Mouse (Mus musculus) forebrain, embryonic 12.5 days (tissue): ENCODE results near the gene Slamf8. TPM values are rescaled to one million over a fixed set of nuclear protein-coding genes. Genes with fewer than 3 reads are reported as not detected.

Experiments
- ATAC-seq: fragments of 200-750 bp; cut with Nextera tagmentation; 2 replicates; pipeline ENCODE4 v1.8.0; 2017; ENCODE audit warnings: moderate TSS enrichment; ENCODE audit not compliant: low FRiP score
- H3K27ac ChIP-seq: fragments of 300-500 bp; sonication (generic); 2 replicates; pipeline ENCODE4 v1.5.1; 2016; ENCODE audit warnings: mild to moderate bottlenecking
- H3K27me3 ChIP-seq: fragments of 300-500 bp; sonication (generic); 2 replicates; pipeline ENCODE4 v1.6.1; 2016; ENCODE audit warnings: mild to moderate bottlenecking
- H3K36me3 ChIP-seq: fragments of 300-500 bp; sonication (generic); replicated peaks from 2 replicates; pipeline ENCODE4 v1.6.1; 2016; ENCODE audit warnings: mild to moderate bottlenecking
- H3K4me1 ChIP-seq: fragments of 300-500 bp; sonication (generic); 2 replicates; pipeline ENCODE4 v1.6.1; 2016
- H3K4me2 ChIP-seq: fragments of 300-500 bp; sonication (generic); 2 replicates; pipeline ENCODE4 v1.6.1; 2016; ENCODE audit warnings: mild to moderate bottlenecking, moderate library complexity
- H3K4me3 ChIP-seq: fragments of 300-500 bp; sonication (generic); replicated peaks from 2 replicates; pipeline ENCODE4 v1.5.1; 2016; ENCODE audit warnings: mild to moderate bottlenecking
- H3K9ac ChIP-seq: fragments of 300-500 bp; sonication (generic); 2 replicates; pipeline ENCODE4 v1.6.1; 2016; ENCODE audit warnings: mild to moderate bottlenecking
- H3K9me3 ChIP-seq: fragments of 300-500 bp; sonication (generic); 2 replicates; pipeline ENCODE4 v1.6.1; 2016
- WGBS: fragments of 180-500 bp; shearing (Covaris S2); methylation state at CpG from one replicate; pipeline ENCODE4 v1.1.7; 2016; 5-methylcytosine and 5-hydroxymethylcytosine counted together
- polyA plus RNA-seq: library from polyadenylated mRNA; unstranded; fragments of >200 nt; fragmentation: Nextera tagmentation; extraction: Ambion mirVana; gene quantifications from 2 replicates; pipeline ENCODE4 v1.2.1, GENCODE M21; 2016

Slamf8 gene
- polyA plus RNA-seq, 1 experiment from 2014 or later: not detected

DNA sequence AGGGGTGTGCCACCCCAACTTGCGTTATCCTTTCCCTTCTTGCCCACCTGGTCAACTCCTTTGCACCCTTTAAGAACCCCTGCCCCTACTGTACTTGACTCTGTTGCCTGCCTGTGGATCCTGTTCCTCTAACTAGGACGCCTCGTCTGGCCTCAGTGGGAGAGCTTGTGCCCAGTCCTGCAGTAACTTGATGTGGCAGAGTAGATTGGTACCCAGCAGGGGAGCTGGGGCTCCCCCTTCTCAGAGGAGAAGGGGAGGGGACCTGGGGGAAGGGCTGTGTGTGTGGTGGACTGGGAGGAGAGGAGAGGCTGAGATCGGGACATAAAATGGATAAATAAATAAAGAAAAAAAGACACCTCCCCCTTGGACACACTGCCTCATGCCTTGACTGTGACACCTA lies 5.3 kb downstream of the Slamf8 start:
- Histone ChIP-seq H3K27ac (no peak overlapping the region), H3K27me3 (peaks cover 56% of the 10 kb centered on the region), H3K36me3 (no peaks in the 10 kb centered on the region), H3K9me3 (no peaks in the 10 kb centered on the region), H3K4me2 (no peak overlapping the region), H3K4me1 (peaks cover 16% of the 10 kb centered on the region), H3K4me3 (no peak overlapping the region), H3K9ac (no peak overlapping the region)
- 42% methylated on average over 4 of the region's 4 CpGs for WGBS
- 0 out of 2 replicates have a peak, but pooled peaks have one; percentile 1 for ATAC-seq

- H3K4me3 ChIP-seq: no peak overlapping the region
- ATAC-seq: no peak
- H3K27me3 ChIP-seq: peaks cover 53% of the 10 kb centered on the region
- H3K9me3 ChIP-seq: no peaks in the 10 kb centered on the region
- peaks cover 16% of the 10 kb centered on the region for H3K4me1 ChIP-seq
- 82% methylated on average over 6 of the region's 6 CpGs for WGBS
- H3K27ac ChIP-seq: no peak overlapping the region
- no peaks in the 10 kb centered on the region for H3K36me3 ChIP-seq
- no peak overlapping the region for H3K9ac ChIP-seq
- H3K4me2 ChIP-seq: no peak overlapping the region
These were observed 6.1 kb downstream of the Slamf8 start for GRCm38 (mm10) chr1:172584271-172584670.

DNA sequence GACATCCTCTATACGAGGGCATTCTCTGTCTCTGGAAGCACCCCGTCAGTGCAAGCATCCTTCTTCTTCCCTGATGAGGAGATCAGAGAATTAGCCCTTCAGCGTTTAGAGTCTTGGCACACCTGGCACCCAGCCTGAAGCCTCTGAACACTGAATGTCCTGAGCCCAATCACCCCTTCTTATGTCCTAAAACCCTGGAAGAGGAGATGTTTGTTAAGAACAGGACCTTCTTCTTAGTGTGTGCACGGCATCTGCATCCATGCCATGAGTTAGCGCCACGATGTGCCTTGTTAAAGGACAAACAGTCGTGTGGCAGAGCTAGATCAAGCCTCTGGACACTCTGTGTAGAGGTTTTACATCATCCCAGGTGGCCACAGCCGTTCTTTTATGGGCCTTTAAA lies 7.9 kb downstream of the Slamf8 start:
- Histone ChIP-seq H3K4me1 (peaks cover 16% of the 10 kb centered on the region), H3K27me3 (peaks cover 41% of the 10 kb centered on the region), H3K36me3 (no peaks in the 10 kb centered on the region), H3K4me3 (no peak overlapping the region), H3K9me3 (no peaks in the 10 kb centered on the region), H3K9ac (no peak overlapping the region), H3K4me2 (no peak overlapping the region), H3K27ac (no peak overlapping the region)
- WGBS: 87% methylated on average over 8 of the region's 8 CpGs
- ATAC-seq: no peak

DNA sequence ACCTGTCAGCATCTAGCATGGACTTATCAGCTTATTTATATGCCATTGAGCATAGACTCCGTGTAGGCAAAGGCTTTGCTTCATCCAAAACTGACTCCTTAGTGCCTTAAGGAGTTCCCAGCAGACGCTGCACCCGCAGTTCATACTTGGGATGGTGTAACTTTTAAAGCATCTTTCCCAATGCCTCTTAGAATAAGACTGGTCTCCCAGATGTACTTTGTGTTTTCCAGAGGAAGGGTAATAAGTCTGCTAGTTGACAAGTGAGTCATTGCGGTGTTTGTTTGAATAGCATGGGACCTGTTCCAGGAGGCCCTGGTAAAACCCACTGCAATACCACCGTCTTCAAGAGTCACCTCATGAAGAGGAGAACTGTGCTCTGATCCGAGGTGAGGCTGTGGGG lies 10.3 kb downstream of the Slamf8 start:
- H3K36me3 ChIP-seq: no peaks in the 10 kb centered on the region
- H3K4me2 ChIP-seq: no peak overlapping the region
- H3K9me3 ChIP-seq: no peaks in the 10 kb centered on the region
- no peak for ATAC-seq
- no peak overlapping the region for H3K4me3 ChIP-seq
- 84% methylated on average over 6 of the region's 6 CpGs for WGBS
- no peak overlapping the region for H3K27ac ChIP-seq
- 0 out of 2 replicates have a peak, but pooled peaks cover 1% of the 10 kb centered on the region for H3K4me1 ChIP-seq
- peaks cover 29% of the 10 kb centered on the region for H3K27me3 ChIP-seq
- no peak overlapping the region for H3K9ac ChIP-seq

- ATAC-seq: no peak
- Histone ChIP-seq H3K4me1 (peaks cover 8% of the 10 kb centered on the region), H3K4me3 (no peak overlapping the region), H3K9me3 (no peaks in the 10 kb centered on the region), H3K9ac (no peak overlapping the region), H3K27ac (no peak overlapping the region), H3K27me3 (peaks cover 26% of the 10 kb centered on the region), H3K4me2 (no peak overlapping the region), H3K36me3 (no peaks in the 10 kb centered on the region)
- 83% methylated on average over 4 of the region's 4 CpGs for WGBS
These were observed 22.6 kb downstream of the Slamf8 start for GRCm38 (mm10) chr1:172567758-172568157.

DNA sequence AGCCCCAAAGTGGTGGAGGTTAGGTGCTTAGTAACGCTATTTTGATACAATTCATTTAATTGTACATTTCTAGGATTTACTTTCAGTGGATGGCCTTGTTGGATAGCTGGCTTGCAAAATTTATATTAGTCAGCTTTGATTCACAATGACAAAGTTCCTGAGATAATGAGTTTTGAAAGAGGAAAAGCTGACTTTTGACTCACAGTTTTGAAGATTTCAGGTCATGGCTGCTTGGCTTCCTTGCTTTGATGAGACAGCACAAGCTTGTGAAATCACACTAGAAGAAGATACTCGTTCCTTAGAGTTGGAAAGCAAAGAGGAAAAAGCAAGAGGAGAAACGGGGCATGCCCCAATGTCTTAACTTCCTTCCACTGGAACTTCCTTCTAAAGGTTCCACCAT lies 24.2 kb downstream of the Slamf8 start:
- Histone ChIP-seq H3K9ac (no peak overlapping the region), H3K27me3 (peaks cover 43% of the 10 kb centered on the region), H3K4me1 (peaks cover 19% of the 10 kb centered on the region), H3K4me2 (no peak overlapping the region), H3K9me3 (no peaks in the 10 kb centered on the region), H3K27ac (no peak overlapping the region), H3K36me3 (no peaks in the 10 kb centered on the region), H3K4me3 (no peak overlapping the region)
- ATAC-seq: no peak
- 66% methylated on average over 3 of the region's 3 CpGs for WGBS

GRCm38 (mm10) chr1:172563465-172563828 lies 26.9 kb downstream of the Slamf8 start:
- Histone ChIP-seq H3K9me3 (no peaks in the 10 kb centered on the region), H3K4me1 (peaks cover 19% of the 10 kb centered on the region), H3K27me3 (peaks cover 65% of the 10 kb centered on the region), H3K36me3 (no peaks in the 10 kb centered on the region), H3K4me2 (peak overlapping the region; percentile 97), H3K4me3 (peak overlapping the region; percentile 70), H3K9ac (peak overlapping the region; percentile 72), H3K27ac (no peak overlapping the region)
- whole genome bisulfite sequencing: 1% methylated on average over 10 of the region's 10 CpGs
- ATAC-seq: no peak

DNA sequence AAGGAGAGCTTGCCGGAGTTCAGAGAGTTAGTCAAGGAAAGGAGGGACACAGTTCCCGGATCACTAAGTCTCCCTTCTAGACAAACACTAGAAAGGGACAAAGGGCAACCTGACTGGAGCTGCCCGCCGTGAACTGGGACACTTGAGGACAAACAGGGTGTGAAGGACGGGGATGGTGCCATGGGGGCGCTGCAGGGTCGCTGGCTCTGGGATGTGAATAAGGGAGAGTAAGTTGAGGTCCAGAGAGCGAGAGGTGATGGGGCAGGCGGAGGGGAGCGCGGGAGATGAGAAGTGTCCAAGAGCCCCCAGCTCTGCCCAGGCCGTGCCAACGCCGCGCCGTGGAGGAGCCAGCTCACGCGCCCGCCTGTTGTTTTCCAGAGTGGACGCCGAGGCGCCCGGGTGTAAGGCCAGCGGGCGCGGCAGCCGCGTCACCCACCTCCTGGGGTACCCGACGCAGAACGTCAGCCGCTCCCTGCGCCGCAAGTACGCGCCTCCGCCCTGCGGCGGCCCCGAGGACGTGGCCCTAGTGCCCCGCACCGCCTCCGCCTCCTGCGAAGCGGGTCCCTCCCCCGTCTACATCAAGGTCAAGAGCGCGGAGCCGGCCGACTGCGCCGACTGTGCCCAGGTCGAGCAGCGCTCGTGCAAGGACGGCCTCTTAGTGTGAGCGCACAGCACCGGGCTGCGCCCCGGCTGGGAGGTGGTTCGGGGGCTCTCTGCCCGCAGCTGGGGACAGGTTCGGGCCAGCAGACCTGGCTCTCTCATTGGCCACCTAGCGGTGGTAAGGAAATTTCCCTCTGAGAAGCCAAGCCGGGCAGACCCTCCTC lies 27.5 kb downstream of the Slamf8 start:
- peak overlapping the region; percentile 70 for H3K4me3 ChIP-seq
- no peaks in the 10 kb centered on the region for H3K36me3 ChIP-seq
- peaks cover 19% of the 10 kb centered on the region for H3K4me1 ChIP-seq
- ATAC-seq: peak; percentile 90
- H3K27ac ChIP-seq: no peak overlapping the region
- peaks cover 65% of the 10 kb centered on the region for H3K27me3 ChIP-seq
- under 1% methylated on average over 66 of the region's 66 CpGs for WGBS
- peak overlapping the region; percentile 72 for H3K9ac ChIP-seq
- H3K9me3 ChIP-seq: no peaks in the 10 kb centered on the region
- H3K4me2 ChIP-seq: peak overlapping the region; percentile 97

DNA sequence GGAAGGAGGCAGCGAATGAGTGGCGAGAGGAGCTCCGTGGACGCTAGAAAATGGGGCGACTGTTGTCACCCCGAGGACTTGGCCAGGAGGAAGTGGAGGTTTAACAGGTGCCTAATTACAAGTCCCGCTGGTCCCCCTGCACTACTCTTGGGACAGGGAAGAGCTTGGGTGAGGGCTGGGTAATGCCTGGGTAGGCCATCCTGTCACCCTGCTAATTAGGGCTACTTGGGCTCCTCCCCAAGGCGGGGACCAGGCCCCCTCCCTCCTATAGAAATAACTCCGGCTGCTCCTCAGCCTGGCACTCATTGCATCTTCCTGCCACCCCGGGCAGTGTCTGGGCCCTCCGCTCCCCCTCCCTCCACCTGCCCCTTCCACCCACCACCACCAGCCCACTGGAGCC lies 34.7 kb downstream of the Slamf8 start, which contains the start of gene Vsig8:
Vsig8 (plus strand) TSS at position 301 of the 400 bp plus-strand sequence.
- Histone ChIP-seq H3K4me1 (peaks cover 18% of the 10 kb centered on the region), H3K9me3 (no peaks in the 10 kb centered on the region), H3K36me3 (no peaks in the 10 kb centered on the region), H3K27me3 (peaks cover 29% of the 10 kb centered on the region), H3K27ac (no peak within 1 kb of the TSS), H3K4me2 (no peak within 1 kb of the TSS), H3K9ac (no peak within 1 kb of the TSS), H3K4me3 (no peak within 1 kb of the TSS)
- 83% methylated on average over 11 of the region's 11 CpGs for WGBS
- no peak for ATAC-seq

DNA sequence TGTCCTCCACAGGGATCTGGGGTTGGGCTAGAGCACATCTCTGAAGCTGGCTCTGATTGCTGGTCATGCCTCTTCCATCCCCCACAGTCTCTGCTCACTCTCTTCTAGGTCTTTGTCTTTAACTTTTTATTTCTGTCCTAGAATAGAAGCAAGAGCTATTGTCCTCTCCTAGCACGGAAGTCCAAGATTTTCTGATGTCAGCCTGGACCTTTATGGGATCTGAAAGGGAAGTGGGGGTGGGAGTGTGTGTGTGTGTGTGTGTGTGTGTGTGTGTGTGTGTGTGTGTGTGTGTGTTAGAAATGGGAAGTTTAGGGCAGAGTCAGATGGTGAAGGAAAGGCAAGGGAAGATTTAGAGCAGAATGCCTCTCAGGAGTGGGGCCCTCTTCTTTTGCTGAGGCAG lies 37.7 kb downstream of the Slamf8 start:
- Histone ChIP-seq H3K36me3 (no peaks in the 10 kb centered on the region), H3K27ac (no peak overlapping the region), H3K4me3 (no peak overlapping the region), H3K9me3 (no peaks in the 10 kb centered on the region), H3K9ac (no peak overlapping the region), H3K4me2 (no peak overlapping the region), H3K4me1 (peaks cover 33% of the 10 kb centered on the region), H3K27me3 (peaks cover 17% of the 10 kb centered on the region; the same call in 1 of the 2 replicates)
- WGBS: 45% methylated on average over 1 of the region's 1 CpGs
- ATAC-seq: no peak

- peak; percentile 5; the same call in 1 of the 2 replicates for ATAC-seq
- peak overlapping the region; percentile 47; the same call in 1 of the 2 replicates for H3K4me3 ChIP-seq
- H3K27me3 ChIP-seq: peaks cover 14% of the 10 kb centered on the region; the same call in 1 of the 2 replicates
- H3K4me2 ChIP-seq: peak overlapping the region; percentile 71
- H3K9ac ChIP-seq: no peak overlapping the region
- H3K9me3 ChIP-seq: no peaks in the 10 kb centered on the region
- H3K36me3 ChIP-seq: no peaks in the 10 kb centered on the region
- 53% methylated on average over 7 of the region's 7 CpGs for WGBS
- peaks cover 33% of the 10 kb centered on the region for H3K4me1 ChIP-seq
- H3K27ac ChIP-seq: no peak overlapping the region
These were observed 39.4 kb downstream of the Slamf8 start for GRCm38 (mm10) chr1:172551009-172551408.

DNA sequence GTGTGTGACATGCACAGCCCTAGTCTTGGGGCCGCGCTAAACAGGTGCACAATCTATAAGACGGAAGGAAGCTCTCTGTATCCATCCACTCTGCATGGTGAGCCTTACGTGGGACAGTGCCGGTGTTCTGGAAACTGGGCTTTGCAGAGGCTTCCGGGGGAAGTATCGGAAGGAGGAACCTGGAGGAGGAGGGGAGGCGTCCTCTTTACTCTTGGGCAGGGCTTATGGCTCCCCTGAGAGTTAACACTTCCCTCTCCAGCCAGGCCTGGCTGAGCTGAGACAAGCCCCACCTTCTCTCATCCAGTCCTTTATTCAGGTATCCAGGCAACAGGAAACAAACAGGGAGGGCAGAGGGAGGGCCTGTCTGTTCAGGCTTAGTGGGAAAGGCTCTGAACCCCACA lies 39.8 kb downstream of the Slamf8 start:
- H3K9ac ChIP-seq: peak overlapping the region; percentile 53
- ATAC-seq: peak; percentile 92

DNA sequence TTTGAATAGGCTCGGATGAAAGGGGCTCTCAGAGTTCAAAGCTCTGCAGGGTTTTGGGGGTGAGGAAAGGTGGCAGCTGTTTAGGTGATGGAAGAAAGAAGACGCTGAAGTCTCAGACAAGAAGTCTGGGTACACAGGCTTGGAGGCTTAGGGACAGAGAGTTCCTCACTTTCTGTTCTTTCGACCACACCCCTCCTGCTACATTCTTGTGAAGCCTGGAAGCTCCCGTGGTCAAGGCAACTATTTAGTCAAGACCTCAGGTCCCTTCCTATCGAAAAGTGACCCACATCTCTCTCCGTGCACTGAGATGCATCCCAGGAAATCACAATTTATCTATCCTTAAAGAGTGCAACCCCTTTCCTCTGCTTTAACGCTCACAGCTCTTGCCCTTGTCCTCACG lies 40.7 kb downstream of the Slamf8 start:
- ATAC-seq: no peak
- WGBS: 4% methylated on average over 8 of the region's 8 CpGs
- Histone ChIP-seq H3K27ac (no peak overlapping the region), H3K36me3 (no peaks in the 10 kb centered on the region), H3K9ac (peak overlapping the region; percentile 53), H3K4me2 (peak overlapping the region; percentile 71), H3K27me3 (peaks cover 7% of the 10 kb centered on the region; the same call in 1 of the 2 replicates), H3K9me3 (no peaks in the 10 kb centered on the region), H3K4me3 (peak overlapping the region; percentile 47), H3K4me1 (peaks cover 33% of the 10 kb centered on the region)

More for the DNA sequence above, 39.8 kb downstream of the Slamf8 start:
- H3K4me1 ChIP-seq: peaks cover 33% of the 10 kb centered on the region
- no peak overlapping the region for H3K27ac ChIP-seq
- 0% methylated on average over 8 of the region's 8 CpGs for WGBS
- peak overlapping the region; percentile 47 for H3K4me3 ChIP-seq
- H3K27me3 ChIP-seq: peaks cover 9% of the 10 kb centered on the region; the same call in 1 of the 2 replicates
- H3K9me3 ChIP-seq: no peaks in the 10 kb centered on the region
- H3K36me3 ChIP-seq: no peaks in the 10 kb centered on the region
- H3K4me2 ChIP-seq: peak overlapping the region; percentile 71
